Mouse (Mus musculus): ENCODE data around the gene Efna5.

- TF ChIP-seq POLR2A (IDR thresholded peaks at IDR 0.05; ENCODE audit: low read depth, low read length), result no peak
- no peak for TF ChIP-seq CTCF (IDR thresholded peaks at IDR 0.05; ENCODE audit: borderline replicate concordance, insufficient read depth, low read length)
These were observed 195.9 kb downstream of the Efna5 start for GRCm38 (mm10) chr17:62685181-62685580.
